Mouse (Mus musculus): ENCODE data around the gene C87436. TPM values are rescaled to one million over a fixed set of nuclear protein-coding genes. Genes with fewer than 3 reads are reported as not detected.
A peak's percentile ranks its signal among the peaks of the same experiment; 100 is the strongest.

C87436 gene
- polyA plus RNA-seq, 1 experiment from 2014 or later = 23.0 TPM

- Histone ChIP-seq H3K27ac (ENCODE audit: low read length) (peak overlapping the region; percentile 94), H3K4me3 (replicated peaks; ENCODE audit: low read length) (peak overlapping the region; percentile 99), H3K9ac (ENCODE audit: low read length) (peak overlapping the region; percentile 93), H3K36me3 (ENCODE audit: control insufficient read depth, insufficient read depth, low read length) (no peaks in the 10 kb centered on the region), H3K4me1 (ENCODE audit: control insufficient read depth, insufficient read depth, low read length) (peaks cover 30% of the 10 kb centered on the region), H3K27me3 (ENCODE audit: control insufficient read depth, insufficient read depth, low read length) (no peaks in the 10 kb centered on the region), H3K4me2 (ENCODE audit: low read depth, low read length) (peak overlapping the region; percentile 92), H3K9me3 (replicated peaks; ENCODE audit: control insufficient read depth, low read length) (no peaks in the 10 kb centered on the region)
- 6% methylated on average over 14 of the region's 14 CpGs for WGBS
- peak; percentile 11; the same call in 1 of the 2 replicates for ATAC-seq (ENCODE audit: insufficient read depth, low FRiP score)
Measured at GRCm38 (mm10) chr6:86397257-86397980, 40.8 kb upstream of the C87436 start.

- Histone ChIP-seq H3K4me3 (replicated peaks; ENCODE audit: low read length) (no peak overlapping the region), H3K9me3 (replicated peaks; ENCODE audit: control insufficient read depth, low read length) (no peaks in the 10 kb centered on the region), H3K4me1 (ENCODE audit: control insufficient read depth, insufficient read depth, low read length) (peaks cover 30% of the 10 kb centered on the region), H3K9ac (ENCODE audit: low read length) (no peak overlapping the region), H3K4me2 (ENCODE audit: low read depth, low read length) (no peak overlapping the region), H3K27me3 (ENCODE audit: control insufficient read depth, insufficient read depth, low read length) (no peaks in the 10 kb centered on the region), H3K27ac (ENCODE audit: low read length) (no peak overlapping the region), H3K36me3 (ENCODE audit: control insufficient read depth, insufficient read depth, low read length) (no peaks in the 10 kb centered on the region)
- no peak for ATAC-seq (ENCODE audit: insufficient read depth, low FRiP score)
- 88% methylated on average over 2 of the region's 2 CpGs for WGBS
Measured at GRCm38 (mm10) chr6:86398986-86399385, 39.2 kb upstream of the C87436 start.

- H3K4me2 ChIP-seq (ENCODE audit: low read depth, low read length) = no peak overlapping the region
Measured at GRCm38 (mm10) chr6:86399995-86400394, 38.2 kb upstream of the C87436 start.

GRCm38 (mm10) chr6:86400972-86401371 is 37.2 kb upstream of the C87436 start:
- Histone ChIP-seq H3K4me1 (ENCODE audit: control insufficient read depth, insufficient read depth, low read length) (peaks cover 13% of the 10 kb centered on the region), H3K4me3 (replicated peaks; ENCODE audit: low read length) (peak overlapping the region; percentile 36), H3K9me3 (replicated peaks; ENCODE audit: control insufficient read depth, low read length) (no peaks in the 10 kb centered on the region), H3K9ac (ENCODE audit: low read length) (0 out of 2 replicates have a peak overlapping the region, but pooled peaks have one; percentile 43), H3K4me2 (ENCODE audit: low read depth, low read length) (peak overlapping the region; percentile 49), H3K36me3 (ENCODE audit: control insufficient read depth, insufficient read depth, low read length) (no peaks in the 10 kb centered on the region), H3K27me3 (ENCODE audit: control insufficient read depth, insufficient read depth, low read length) (no peaks in the 10 kb centered on the region), H3K27ac (ENCODE audit: low read length) (peak overlapping the region; percentile 66; the same call in 1 of the 2 replicates)
- 2% methylated on average over 9 of the region's 9 CpGs for WGBS
- 0 out of 2 replicates have a peak, but pooled peaks have one; percentile 26 for ATAC-seq (ENCODE audit: insufficient read depth, low FRiP score)

More at GRCm38 (mm10) chr6:86399995-86400394, 38.2 kb upstream of the C87436 start:
- Histone ChIP-seq H3K9me3 (replicated peaks; ENCODE audit: control insufficient read depth, low read length) (no peaks in the 10 kb centered on the region), H3K4me1 (ENCODE audit: control insufficient read depth, insufficient read depth, low read length) (peaks cover 23% of the 10 kb centered on the region), H3K9ac (ENCODE audit: low read length) (no peak overlapping the region), H3K4me3 (replicated peaks; ENCODE audit: low read length) (no peak overlapping the region), H3K27ac (ENCODE audit: low read length) (no peak overlapping the region; the same call in 1 of the 2 replicates), H3K36me3 (ENCODE audit: control insufficient read depth, insufficient read depth, low read length) (no peaks in the 10 kb centered on the region), H3K27me3 (ENCODE audit: control insufficient read depth, insufficient read depth, low read length) (no peaks in the 10 kb centered on the region)
- 59% methylated on average over 2 of the region's 2 CpGs for WGBS
- ATAC-seq (ENCODE audit: insufficient read depth, low FRiP score) = no peak

GRCm38 (mm10) chr6:86402681-86403607 is 35.2 kb upstream of the C87436 start:
- no peak overlapping the region for H3K27ac ChIP-seq (ENCODE audit: low read length)
- WGBS = 32% methylated on average over 12 of the region's 12 CpGs
- no peak for ATAC-seq (ENCODE audit: insufficient read depth, low FRiP score)

GRCm38 (mm10) chr6:86403728-86404099 is 34.5 kb upstream of the C87436 start:
- Histone ChIP-seq H3K4me3 (replicated peaks; ENCODE audit: low read length) (peak overlapping the region; percentile 87), H3K27me3 (ENCODE audit: control insufficient read depth, insufficient read depth, low read length) (no peaks in the 10 kb centered on the region), H3K36me3 (ENCODE audit: control insufficient read depth, insufficient read depth, low read length) (no peaks in the 10 kb centered on the region), H3K4me2 (ENCODE audit: low read depth, low read length) (peak overlapping the region; percentile 69), H3K4me1 (ENCODE audit: control insufficient read depth, insufficient read depth, low read length) (peaks cover 12% of the 10 kb centered on the region; the same call in 1 of the 2 replicates), H3K9ac (ENCODE audit: low read length) (peak overlapping the region; percentile 98), H3K9me3 (replicated peaks; ENCODE audit: control insufficient read depth, low read length) (no peaks in the 10 kb centered on the region), H3K27ac (ENCODE audit: low read length) (peak overlapping the region; percentile 100)
- WGBS = under 1% methylated on average over 15 of the region's 15 CpGs
- peak; percentile 75; the same call in 1 of the 2 replicates for ATAC-seq (ENCODE audit: insufficient read depth, low FRiP score)

More at GRCm38 (mm10) chr6:86402681-86403607, 35.2 kb upstream of the C87436 start:
- no peaks in the 10 kb centered on the region for H3K36me3 ChIP-seq (ENCODE audit: control insufficient read depth, insufficient read depth, low read length)
- peak overlapping the region; percentile 87 for H3K4me3 ChIP-seq (replicated peaks; ENCODE audit: low read length)
- H3K9ac ChIP-seq (ENCODE audit: low read length) = no peak overlapping the region; the same call in 1 of the 2 replicates
- no peaks in the 10 kb centered on the region for H3K27me3 ChIP-seq (ENCODE audit: control insufficient read depth, insufficient read depth, low read length)
- H3K4me2 ChIP-seq (ENCODE audit: low read depth, low read length) = peak overlapping the region; percentile 69
- H3K4me1 ChIP-seq (ENCODE audit: control insufficient read depth, insufficient read depth, low read length) = peaks cover 12% of the 10 kb centered on the region; the same call in 1 of the 2 replicates
- no peaks in the 10 kb centered on the region for H3K9me3 ChIP-seq (replicated peaks; ENCODE audit: control insufficient read depth, low read length)

GRCm38 (mm10) chr6:86404100-86404861 is 33.9 kb upstream of the C87436 start, which contains the start of gene Tia1:
Gene Tia1, plus strand, starts transcription at chr6:86404219.
- under 1% methylated on average over 62 of the region's 62 CpGs for WGBS
- peaks cover 12% of the 10 kb centered on the region; the same call in 1 of the 2 replicates for H3K4me1 ChIP-seq (ENCODE audit: control insufficient read depth, insufficient read depth, low read length)
- peak; percentile 96 for ATAC-seq (ENCODE audit: insufficient read depth, low FRiP score)
- H3K36me3 ChIP-seq (ENCODE audit: control insufficient read depth, insufficient read depth, low read length) = no peaks in the 10 kb centered on the region
- peak within 1 kb of the TSS; percentile 69 for H3K4me2 ChIP-seq (ENCODE audit: low read depth, low read length)
- H3K4me3 ChIP-seq (replicated peaks; ENCODE audit: low read length) = peak within 1 kb of the TSS; percentile 87
- peak within 1 kb of the TSS; percentile 100 for H3K27ac ChIP-seq (ENCODE audit: low read length)
- no peaks in the 10 kb centered on the region for H3K27me3 ChIP-seq (ENCODE audit: control insufficient read depth, insufficient read depth, low read length)
- H3K9ac ChIP-seq (ENCODE audit: low read length) = peak within 1 kb of the TSS; percentile 98
- H3K9me3 ChIP-seq (replicated peaks; ENCODE audit: control insufficient read depth, low read length) = no peaks in the 10 kb centered on the region

- Histone ChIP-seq H3K4me3 (replicated peaks; ENCODE audit: low read length) (peak overlapping the region; percentile 87), H3K27me3 (ENCODE audit: control insufficient read depth, insufficient read depth, low read length) (no peaks in the 10 kb centered on the region), H3K4me2 (ENCODE audit: low read depth, low read length) (peak overlapping the region; percentile 69), H3K9me3 (replicated peaks; ENCODE audit: control insufficient read depth, low read length) (no peaks in the 10 kb centered on the region), H3K9ac (ENCODE audit: low read length) (peak overlapping the region; percentile 98), H3K36me3 (ENCODE audit: control insufficient read depth, insufficient read depth, low read length) (no peaks in the 10 kb centered on the region), H3K27ac (ENCODE audit: low read length) (peak overlapping the region; percentile 100), H3K4me1 (ENCODE audit: control insufficient read depth, insufficient read depth, low read length) (peaks cover 14% of the 10 kb centered on the region; the same call in 1 of the 2 replicates)
- WGBS = under 1% methylated on average over 11 of the region's 11 CpGs
- ATAC-seq (ENCODE audit: insufficient read depth, low FRiP score) = no peak
Measured at GRCm38 (mm10) chr6:86404996-86405395, 33.2 kb upstream of the C87436 start.
